Mouse (Mus musculus) kidney, postnatal 14 days (tissue): ENCODE measurements at regions not wholly inside any gene's neighbourhood (a gene's known extent, or its start where the extent isn't known, plus 50 kb on each side); places are given as distances from the start of the nearest gene placed in this dataset.
A peak's percentile ranks its signal among the peaks of the same experiment; 100 is the strongest.

Experiments used
- DNase-seq: peaks from one replicate; pipeline ENCODE4 v3.0.0; 2022; ENCODE audit warnings: mixed read lengths

- no peak for DNase-seq
These were observed 3266.0 kb upstream of the Lrrc6 start for GRCm38 (mm10) chr15:69766743-69767142.

GRCm38 (mm10) chr15:69752616-69753015, 3251.9 kb upstream of the Lrrc6 start:
- no peak for DNase-seq

- peak; percentile 4 for DNase-seq
These were observed 3214.0 kb upstream of the Lrrc6 start for GRCm38 (mm10) chr15:69714680-69715079.

- DNase-seq: no peak
These were observed 3213.2 kb upstream of the Lrrc6 start for GRCm38 (mm10) chr15:69713900-69714299.

GRCm38 (mm10) chr15:69695639-69696205, 3195.0 kb upstream of the Lrrc6 start:
- no peak for DNase-seq

GRCm38 (mm10) chr15:69690501-69690900, 3189.8 kb upstream of the Lrrc6 start:
- no peak for DNase-seq
